Mouse (Mus musculus): ENCODE measurements around the gene Efhc1. TPM values are rescaled to one million over a fixed set of nuclear protein-coding genes. Genes with fewer than 3 reads are reported as not detected.

Efhc1 gene
- polyA plus RNA-seq, 1 experiment: 2.6 TPM

GRCm38 (mm10) chr1:21033065-21033791 lies 81.8 kb downstream of the Efhc1 start:
- no peak for DNase-seq
- no peaks in the 10 kb centered on the region for H3K36me3 ChIP-seq (ENCODE audit: control insufficient read depth, insufficient read depth, low read length)
- TF ChIP-seq POLR2A (IDR thresholded peaks at IDR 0.05; ENCODE audit: control insufficient read depth, extremely low read depth, insufficient read depth, low read length, poor library complexity) (no peak), CTCF (IDR thresholded peaks at IDR 0.05; ENCODE audit: borderline replicate concordance, control insufficient read depth, extremely low read depth, insufficient read depth, low read length, poor library complexity) (no peak)
- WGBS: 97% methylated on average over 11 of the region's 11 CpGs
- H3K4me3 ChIP-seq (ENCODE audit: control insufficient read depth, insufficient read depth, low read length): no peak overlapping the region
- H3K27me3 ChIP-seq (ENCODE audit: control insufficient read depth, insufficient read depth, low read length): no peaks in the 10 kb centered on the region
- H3K4me1 ChIP-seq (replicated peaks; ENCODE audit: control insufficient read depth, insufficient read depth, low read length): peaks cover 8% of the 10 kb centered on the region
- H3K27ac ChIP-seq (ENCODE audit: control insufficient read depth, insufficient read depth, low read length): no peak overlapping the region

- Histone ChIP-seq H3K4me3 (ENCODE audit: control insufficient read depth, insufficient read depth, low read length) (no peak overlapping the region), H3K27me3 (ENCODE audit: control insufficient read depth, insufficient read depth, low read length) (no peaks in the 10 kb centered on the region), H3K27ac (ENCODE audit: control insufficient read depth, insufficient read depth, low read length) (no peak overlapping the region), H3K4me1 (replicated peaks; ENCODE audit: control insufficient read depth, insufficient read depth, low read length) (peaks cover 6% of the 10 kb centered on the region), H3K36me3 (ENCODE audit: control insufficient read depth, insufficient read depth, low read length) (no peaks in the 10 kb centered on the region)
- TF ChIP-seq POLR2A (IDR thresholded peaks at IDR 0.05; ENCODE audit: control insufficient read depth, extremely low read depth, insufficient read depth, low read length, poor library complexity): no peak
- TF ChIP-seq CTCF (IDR thresholded peaks at IDR 0.05; ENCODE audit: borderline replicate concordance, control insufficient read depth, extremely low read depth, insufficient read depth, low read length, poor library complexity): no peak
- no peak for DNase-seq
Observed at GRCm38 (mm10) chr1:21033792-21034119, 82.3 kb downstream of the Efhc1 start.

- no peaks in the 10 kb centered on the region for H3K27me3 ChIP-seq (ENCODE audit: control insufficient read depth, insufficient read depth, low read length)
- H3K4me3 ChIP-seq (ENCODE audit: control insufficient read depth, insufficient read depth, low read length): no peak overlapping the region
- peaks cover 8% of the 10 kb centered on the region for H3K4me1 ChIP-seq (replicated peaks; ENCODE audit: control insufficient read depth, insufficient read depth, low read length)
- no peak for DNase-seq
- TF ChIP-seq CTCF (IDR thresholded peaks at IDR 0.05; ENCODE audit: borderline replicate concordance, control insufficient read depth, extremely low read depth, insufficient read depth, low read length, poor library complexity): no peak
- no peak for TF ChIP-seq POLR2A (IDR thresholded peaks at IDR 0.05; ENCODE audit: control insufficient read depth, extremely low read depth, insufficient read depth, low read length, poor library complexity)
- no peak overlapping the region for H3K27ac ChIP-seq (ENCODE audit: control insufficient read depth, insufficient read depth, low read length)
- 58% methylated on average over 6 of the region's 6 CpGs for WGBS
- no peaks in the 10 kb centered on the region for H3K36me3 ChIP-seq (ENCODE audit: control insufficient read depth, insufficient read depth, low read length)
Observed at GRCm38 (mm10) chr1:21035878-21036277, 84.5 kb downstream of the Efhc1 start.

GRCm38 (mm10) chr1:21037881-21038601 lies 86.6 kb downstream of the Efhc1 start:
- DNase-seq: no peak
- no peak overlapping the region for H3K4me3 ChIP-seq (ENCODE audit: control insufficient read depth, insufficient read depth, low read length)
- no peak overlapping the region for H3K27ac ChIP-seq (ENCODE audit: control insufficient read depth, insufficient read depth, low read length)
- 95% methylated on average over 6 of the region's 6 CpGs for WGBS
- H3K36me3 ChIP-seq (ENCODE audit: control insufficient read depth, insufficient read depth, low read length): no peaks in the 10 kb centered on the region
- no peaks in the 10 kb centered on the region for H3K27me3 ChIP-seq (ENCODE audit: control insufficient read depth, insufficient read depth, low read length)
- TF ChIP-seq CTCF (IDR thresholded peaks at IDR 0.05; ENCODE audit: borderline replicate concordance, control insufficient read depth, extremely low read depth, insufficient read depth, low read length, poor library complexity): no peak
- TF ChIP-seq POLR2A (IDR thresholded peaks at IDR 0.05; ENCODE audit: control insufficient read depth, extremely low read depth, insufficient read depth, low read length, poor library complexity): no peak
- peaks cover 11% of the 10 kb centered on the region for H3K4me1 ChIP-seq (replicated peaks; ENCODE audit: control insufficient read depth, insufficient read depth, low read length)

- H3K4me1 ChIP-seq (replicated peaks; ENCODE audit: control insufficient read depth, insufficient read depth, low read length): peaks cover 11% of the 10 kb centered on the region
- 96% methylated on average over 3 of the region's 3 CpGs for WGBS
- no peak overlapping the region for H3K4me3 ChIP-seq (ENCODE audit: control insufficient read depth, insufficient read depth, low read length)
- no peaks in the 10 kb centered on the region for H3K27me3 ChIP-seq (ENCODE audit: control insufficient read depth, insufficient read depth, low read length)
- no peak overlapping the region for H3K27ac ChIP-seq (ENCODE audit: control insufficient read depth, insufficient read depth, low read length)
- no peaks in the 10 kb centered on the region for H3K36me3 ChIP-seq (ENCODE audit: control insufficient read depth, insufficient read depth, low read length)
- DNase-seq: no peak
- TF ChIP-seq CTCF (IDR thresholded peaks at IDR 0.05; ENCODE audit: borderline replicate concordance, control insufficient read depth, extremely low read depth, insufficient read depth, low read length, poor library complexity) (no peak), POLR2A (IDR thresholded peaks at IDR 0.05; ENCODE audit: control insufficient read depth, extremely low read depth, insufficient read depth, low read length, poor library complexity) (no peak)
Observed at GRCm38 (mm10) chr1:21039564-21039963, 88.1 kb downstream of the Efhc1 start.

- WGBS: 66% methylated on average over 7 of the region's 7 CpGs
- H3K36me3 ChIP-seq (ENCODE audit: control insufficient read depth, insufficient read depth, low read length): no peaks in the 10 kb centered on the region
- no peak overlapping the region for H3K27ac ChIP-seq (ENCODE audit: control insufficient read depth, insufficient read depth, low read length)
- peaks cover 11% of the 10 kb centered on the region for H3K4me1 ChIP-seq (replicated peaks; ENCODE audit: control insufficient read depth, insufficient read depth, low read length)
- no peaks in the 10 kb centered on the region for H3K27me3 ChIP-seq (ENCODE audit: control insufficient read depth, insufficient read depth, low read length)
- DNase-seq: no peak
- TF ChIP-seq CTCF (IDR thresholded peaks at IDR 0.05; ENCODE audit: borderline replicate concordance, control insufficient read depth, extremely low read depth, insufficient read depth, low read length, poor library complexity) (no peak), POLR2A (IDR thresholded peaks at IDR 0.05; ENCODE audit: control insufficient read depth, extremely low read depth, insufficient read depth, low read length, poor library complexity) (no peak)
- no peak overlapping the region for H3K4me3 ChIP-seq (ENCODE audit: control insufficient read depth, insufficient read depth, low read length)
Observed at GRCm38 (mm10) chr1:21040173-21040572, 88.7 kb downstream of the Efhc1 start.

Other genes with a start within 250 kb of the Efhc1 start
- gene Il17a, start 220.7 kb upstream of the Efhc1 start, polyA plus RNA-seq (2012; rRNA removed): 0.19 TPM in 1 of 2 replicates, not detected in the other
- 0.15 and 0.49 TPM in 2 replicates for gene Il17f, start 161.0 kb upstream of the Efhc1 start, polyA plus RNA-seq (2012; rRNA removed)
- gene Mcm3, start 131.3 kb upstream of the Efhc1 start, polyA plus RNA-seq (2012; rRNA removed): 83.9 and 110 TPM in 2 replicates
- 9.6 and 10.6 TPM in 2 replicates for gene Paqr8, start 61.0 kb upstream of the Efhc1 start, polyA plus RNA-seq (2012; rRNA removed)
- gene Tram2, start 127.6 kb downstream of the Efhc1 start, polyA plus RNA-seq (2012; rRNA removed): 9.2 and 10.2 TPM in 2 replicates

Measured in thymus, adult 2 months (tissue).